Mouse (Mus musculus): ENCODE results near the gene Alkbh3. TPM values are rescaled to one million over a fixed set of nuclear protein-coding genes. Genes with fewer than 3 reads are reported as not detected.
A peak's percentile ranks its signal among the peaks of the same experiment; 100 is the strongest.

The Alkbh3 gene
- polyA plus RNA-seq, 1 experiment from 2014 or later, result 76.2 TPM

- peaks cover 39% of the 10 kb centered on the region for H3K27me3 ChIP-seq (ENCODE audit: control insufficient read depth, insufficient read depth, low read length)
- no peak overlapping the region for H3K4me2 ChIP-seq (ENCODE audit: low read length)
- no peak overlapping the region for H3K27ac ChIP-seq (replicated peaks in 1 of 2; ENCODE audit: control insufficient read depth in 1 of 2, insufficient read depth in 1 of 2, low read depth in 2 of 2, low read length in 2 of 2)
Observed at GRCm38 (mm10) chr2:93957785-93958175, 52.8 kb downstream of the Alkbh3 start.

GRCm38 (mm10) chr2:93956908-93957784 is 53.5 kb downstream of the Alkbh3 start, which contains the start of gene Gm13889:
Gene Gm13889 (minus strand): TSS chr2:93957201.
- 12% methylated on average over 34 of the region's 62 CpGs for WGBS
- H3K27ac ChIP-seq (replicated peaks in 1 of 2; ENCODE audit: control insufficient read depth in 1 of 2, insufficient read depth in 1 of 2, low read depth in 2 of 2, low read length in 2 of 2), result peak within 1 kb of the TSS in 1 of 2 experiments; percentile 15; a peak in 1 of 4 replicates
- no peaks in the 10 kb centered on the region for H3K36me3 ChIP-seq (ENCODE audit: control insufficient read depth, insufficient read depth, low read length)
- H3K9me3 ChIP-seq (ENCODE audit: control insufficient read depth, low read length), result no peaks in the 10 kb centered on the region
- peak within 1 kb of the TSS; percentile 72 for H3K9ac ChIP-seq (ENCODE audit: low read length)
- ATAC-seq (ENCODE audit: insufficient number of reproducible peaks, insufficient read depth, low FRiP score, low read depth), result peak; percentile 69
- H3K4me2 ChIP-seq (ENCODE audit: low read length), result peak within 1 kb of the TSS; percentile 84
- H3K4me3 ChIP-seq (ENCODE audit: control insufficient read depth in 1 of 2, insufficient read depth in 1 of 2, low read depth in 1 of 2, low read length in 2 of 2), result peak within 1 kb of the TSS; percentile 54 to 57
- H3K4me1 ChIP-seq (ENCODE audit: control insufficient read depth in 2 of 2, insufficient read depth in 2 of 2, low read length in 2 of 2), result peaks cover 9 to 13% of the 10 kb centered on the region in 2 experiments
- peaks cover 44% of the 10 kb centered on the region for H3K27me3 ChIP-seq (ENCODE audit: control insufficient read depth, insufficient read depth, low read length)

More at GRCm38 (mm10) chr2:93957785-93958175, 52.8 kb downstream of the Alkbh3 start:
- WGBS, result 61% methylated on average over 8 of the region's 8 CpGs
- H3K9ac ChIP-seq (ENCODE audit: low read length), result no peak overlapping the region
- H3K4me1 ChIP-seq (ENCODE audit: control insufficient read depth in 2 of 2, insufficient read depth in 2 of 2, low read length in 2 of 2), result peaks cover 9 to 13% of the 10 kb centered on the region in 2 experiments
- H3K4me3 ChIP-seq (ENCODE audit: control insufficient read depth in 1 of 2, insufficient read depth in 1 of 2, low read depth in 1 of 2, low read length in 2 of 2), result no peak overlapping the region
- no peaks in the 10 kb centered on the region for H3K9me3 ChIP-seq (ENCODE audit: control insufficient read depth, low read length)
- no peak for ATAC-seq (ENCODE audit: insufficient number of reproducible peaks, insufficient read depth, low FRiP score, low read depth)
- no peaks in the 10 kb centered on the region for H3K36me3 ChIP-seq (ENCODE audit: control insufficient read depth, insufficient read depth, low read length)

- under 1% methylated on average over 41 of the region's 44 CpGs for WGBS
- peak overlapping the region; percentile 72 for H3K9ac ChIP-seq (ENCODE audit: low read length)
- H3K4me1 ChIP-seq (ENCODE audit: control insufficient read depth in 2 of 2, insufficient read depth in 2 of 2, low read length in 2 of 2), result peaks cover 7 to 13% of the 10 kb centered on the region in 2 experiments
- ATAC-seq (ENCODE audit: insufficient number of reproducible peaks, insufficient read depth, low FRiP score, low read depth), result peak; percentile 44; the same call in 1 of the 2 replicates
- H3K27ac ChIP-seq (replicated peaks in 1 of 2; ENCODE audit: control insufficient read depth in 1 of 2, insufficient read depth in 1 of 2, low read depth in 2 of 2, low read length in 2 of 2), result peak overlapping the region in 1 of 2 experiments; percentile 15; a peak in 1 of 4 replicates
- H3K9me3 ChIP-seq (ENCODE audit: control insufficient read depth, low read length), result no peaks in the 10 kb centered on the region
- H3K27me3 ChIP-seq (ENCODE audit: control insufficient read depth, insufficient read depth, low read length), result peaks cover 44% of the 10 kb centered on the region
- no peaks in the 10 kb centered on the region for H3K36me3 ChIP-seq (ENCODE audit: control insufficient read depth, insufficient read depth, low read length)
- peak overlapping the region; percentile 84 for H3K4me2 ChIP-seq (ENCODE audit: low read length)
- peak overlapping the region; percentile 54 to 57 for H3K4me3 ChIP-seq (ENCODE audit: control insufficient read depth in 1 of 2, insufficient read depth in 1 of 2, low read depth in 1 of 2, low read length in 2 of 2)
Observed at GRCm38 (mm10) chr2:93956331-93956801, 54.2 kb downstream of the Alkbh3 start.

GRCm38 (mm10) chr2:93955886-93956285 is 54.7 kb downstream of the Alkbh3 start:
- peaks cover 7 to 13% of the 10 kb centered on the region in 2 experiments for H3K4me1 ChIP-seq (ENCODE audit: control insufficient read depth in 2 of 2, insufficient read depth in 2 of 2, low read length in 2 of 2)
- H3K27ac ChIP-seq (replicated peaks in 1 of 2; ENCODE audit: control insufficient read depth in 1 of 2, insufficient read depth in 1 of 2, low read depth in 2 of 2, low read length in 2 of 2), result 0 out of 4 replicates have a peak overlapping the region, but pooled peaks of 1 of the 2 experiments have one; percentile 15
- H3K9ac ChIP-seq (ENCODE audit: low read length), result peak overlapping the region; percentile 72
- no peaks in the 10 kb centered on the region for H3K9me3 ChIP-seq (ENCODE audit: control insufficient read depth, low read length)
- H3K4me3 ChIP-seq (ENCODE audit: control insufficient read depth in 1 of 2, insufficient read depth in 1 of 2, low read depth in 1 of 2, low read length in 2 of 2), result peak overlapping the region; percentile 54 to 57
- no peaks in the 10 kb centered on the region for H3K36me3 ChIP-seq (ENCODE audit: control insufficient read depth, insufficient read depth, low read length)
- ATAC-seq (ENCODE audit: insufficient number of reproducible peaks, insufficient read depth, low FRiP score, low read depth), result no peak
- peaks cover 44% of the 10 kb centered on the region for H3K27me3 ChIP-seq (ENCODE audit: control insufficient read depth, insufficient read depth, low read length)
- WGBS, result 1% methylated on average over 31 of the region's 31 CpGs
- H3K4me2 ChIP-seq (ENCODE audit: low read length), result peak overlapping the region; percentile 84

- no peak for ATAC-seq (ENCODE audit: insufficient number of reproducible peaks, insufficient read depth, low FRiP score, low read depth)
- Histone ChIP-seq H3K4me3 (ENCODE audit: control insufficient read depth in 1 of 2, insufficient read depth in 1 of 2, low read depth in 1 of 2, low read length in 2 of 2) (peak overlapping the region; percentile 54 to 57), H3K4me1 (ENCODE audit: control insufficient read depth in 2 of 2, insufficient read depth in 2 of 2, low read length in 2 of 2) (peaks cover 7 to 13% of the 10 kb centered on the region in 2 experiments), H3K27ac (replicated peaks in 1 of 2; ENCODE audit: control insufficient read depth in 1 of 2, insufficient read depth in 1 of 2, low read depth in 2 of 2, low read length in 2 of 2) (no peak overlapping the region), H3K9ac (ENCODE audit: low read length) (peak overlapping the region; percentile 72; the same call in 1 of the 2 replicates), H3K4me2 (ENCODE audit: low read length) (peak overlapping the region; percentile 84), H3K36me3 (ENCODE audit: control insufficient read depth, insufficient read depth, low read length) (no peaks in the 10 kb centered on the region), H3K9me3 (ENCODE audit: control insufficient read depth, low read length) (no peaks in the 10 kb centered on the region), H3K27me3 (ENCODE audit: control insufficient read depth, insufficient read depth, low read length) (peaks cover 44% of the 10 kb centered on the region)
- WGBS, result 2% methylated on average over 32 of the region's 32 CpGs
Observed at GRCm38 (mm10) chr2:93954781-93955578, 55.6 kb downstream of the Alkbh3 start.

- 82% methylated on average over 9 of the region's 9 CpGs for WGBS
- no peak overlapping the region for H3K4me3 ChIP-seq (ENCODE audit: control insufficient read depth in 1 of 2, insufficient read depth in 1 of 2, low read depth in 1 of 2, low read length in 2 of 2)
- no peak overlapping the region for H3K9ac ChIP-seq (ENCODE audit: low read length)
- peaks cover 4% of the 10 kb centered on the region; the same call in 1 of the 2 replicates for H3K9me3 ChIP-seq (ENCODE audit: control insufficient read depth, low read length)
- H3K36me3 ChIP-seq (ENCODE audit: control insufficient read depth, insufficient read depth, low read length), result no peaks in the 10 kb centered on the region
- H3K27ac ChIP-seq (replicated peaks in 1 of 2; ENCODE audit: control insufficient read depth in 1 of 2, insufficient read depth in 1 of 2, low read depth in 2 of 2, low read length in 2 of 2), result no peak overlapping the region
- no peak for ATAC-seq (ENCODE audit: insufficient number of reproducible peaks, insufficient read depth, low FRiP score, low read depth)
- no peak overlapping the region; the same call in 1 of the 2 replicates for H3K4me2 ChIP-seq (ENCODE audit: low read length)
- H3K27me3 ChIP-seq (ENCODE audit: control insufficient read depth, insufficient read depth, low read length), result peaks cover 44% of the 10 kb centered on the region
- peaks cover 7 to 13% of the 10 kb centered on the region in 2 experiments for H3K4me1 ChIP-seq (ENCODE audit: control insufficient read depth in 2 of 2, insufficient read depth in 2 of 2, low read length in 2 of 2)
Observed at GRCm38 (mm10) chr2:93953726-93954125, 56.9 kb downstream of the Alkbh3 start.

- WGBS, result 58% methylated on average over 5 of the region's 5 CpGs
- no peak overlapping the region for H3K27ac ChIP-seq (replicated peaks in 1 of 2; ENCODE audit: control insufficient read depth in 1 of 2, insufficient read depth in 1 of 2, low read depth in 2 of 2, low read length in 2 of 2)
Observed at GRCm38 (mm10) chr2:93946976-93947375, 63.6 kb downstream of the Alkbh3 start.

More at GRCm38 (mm10) chr2:93946976-93947375, 63.6 kb downstream of the Alkbh3 start:
- no peaks in the 10 kb centered on the region for H3K27me3 ChIP-seq (ENCODE audit: control insufficient read depth, insufficient read depth, low read length)
- no peak for ATAC-seq (ENCODE audit: insufficient number of reproducible peaks, insufficient read depth, low FRiP score, low read depth)
- peaks cover 20% of the 10 kb centered on the region for H3K9me3 ChIP-seq (ENCODE audit: control insufficient read depth, low read length)
- peaks cover 1 to 3% of the 10 kb centered on the region in 2 experiments for H3K4me1 ChIP-seq (ENCODE audit: control insufficient read depth in 2 of 2, insufficient read depth in 2 of 2, low read length in 2 of 2)
- H3K4me3 ChIP-seq (ENCODE audit: control insufficient read depth in 1 of 2, insufficient read depth in 1 of 2, low read depth in 1 of 2, low read length in 2 of 2), result no peak overlapping the region
- no peak overlapping the region for H3K4me2 ChIP-seq (ENCODE audit: low read length)
- no peaks in the 10 kb centered on the region for H3K36me3 ChIP-seq (ENCODE audit: control insufficient read depth, insufficient read depth, low read length)
- no peak overlapping the region for H3K9ac ChIP-seq (ENCODE audit: low read length)
